Comparison of ENCODE assay signal across 28 mouse cellular contexts in the genomic region with DNA sequence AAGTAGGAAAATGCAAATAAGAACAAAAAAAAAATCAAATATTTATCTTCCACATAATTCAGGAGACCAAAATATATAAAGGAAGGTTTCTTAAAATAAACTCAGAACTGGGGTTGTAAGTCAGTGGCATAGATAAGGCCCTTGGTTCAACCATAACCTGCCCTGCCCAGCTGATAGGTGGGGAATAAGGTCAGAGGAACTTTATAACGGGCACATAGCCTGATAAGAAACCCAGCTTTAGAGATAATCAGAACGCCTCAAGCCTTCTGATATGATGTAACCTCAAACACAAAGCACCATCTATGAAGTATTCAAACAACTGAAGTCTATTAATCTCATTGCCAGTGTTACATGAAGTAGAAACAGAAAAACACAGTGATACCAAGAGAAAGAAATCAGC. TPM values are rescaled to one million over a fixed set of nuclear protein-coding genes. Genes with fewer than 3 reads are reported as not detected.
DNase-seq lines count a peak whose midpoint lies in the region; ATAC-seq lines count a peak whose summit lies in the region.
"Had no signal": no experiment of that assay in that cellular context is flagged by ENCODE, and none has a peak within 500 bp of the region (broad histone marks: within the 10 kb centered on the region; RNA-seq: fewer than 3 reads in every experiment).

No protein-coding gene starts in this region.

- peaks cover 39% of the 10 kb centered on the region for H3K36me3 ChIP-seq in liver, embryonic 11.5 days (ENCODE audit: control insufficient read depth, insufficient read depth, low read length)
- peaks cover 24% of the 10 kb centered on the region for H3K36me3 ChIP-seq in liver, embryonic 16.5 days (ENCODE audit: control insufficient read depth, insufficient read depth)

- intact Hi-C loops in left cerebral cortex, postnatal 4 days (cut with DNase I), result no loop called here

- H3K9ac ChIP-seq in liver, embryonic 11.5 days (ENCODE audit: low read depth, low read length), result no peak overlapping the region
- H3K9ac ChIP-seq in liver, embryonic 16.5 days (ENCODE audit: low read depth, low read length), result no peak overlapping the region
- H3K9ac ChIP-seq: embryonic facial prominence, embryonic 13.5 days; heart, embryonic 15.5 days; limb, embryonic 13.5 days; midbrain, embryonic 12.5 days; neural tube, embryonic 12.5 days had no signal

- peak; percentile 60 for DNase-seq in 416B (ENCODE audit: low read depth)
- peak; percentile 53 for DNase-seq in c-Kit-positive CD71-positive TER-119-negative erythroid progenitor cells, embryonic 14.5 days (ENCODE audit: low read depth)
- no peak for DNase-seq in liver, embryonic 11.5 days (ENCODE audit: low spot score)
- DNase-seq in cerebellum, adult 11-12 months, result no peak
- no peak for DNase-seq in left cerebral cortex, postnatal 4 days
- DNase-seq in urinary bladder, postnatal 4 days (ENCODE audit: low spot score in 2 of 2), result no peak
- DNase-seq: adrenal gland, postnatal 10 days; B cell, adult 2 months; cerebellum, adult 9-10 months; kidney, adult 9 months; kidney, postnatal 10 days; lung, adult 2 months; lung, postnatal 10 days; right cerebral cortex, postnatal 4 days; thymus, postnatal 4 days had no signal

- H3K27ac ChIP-seq in liver, embryonic 11.5 days (ENCODE audit: low read depth, low read length), result no peak overlapping the region
- H3K27ac ChIP-seq in liver, embryonic 16.5 days (ENCODE audit: low read length), result no peak overlapping the region
- H3K27ac ChIP-seq: embryonic facial prominence, embryonic 13.5 days; forebrain, embryonic 10.5 days; heart, embryonic 15.5 days; limb, embryonic 13.5 days; macrophage; midbrain, embryonic 12.5 days; neural tube, embryonic 12.5 days had no signal

- H3K4me3 ChIP-seq in liver, embryonic 11.5 days (ENCODE audit: low read depth, low read length), result no peak overlapping the region
- H3K4me3 ChIP-seq in liver, embryonic 16.5 days (ENCODE audit: low read depth, low read length), result no peak overlapping the region
- H3K4me3 ChIP-seq: embryonic facial prominence, embryonic 13.5 days; forebrain, embryonic 10.5 days; heart, embryonic 15.5 days; limb, embryonic 13.5 days; midbrain, embryonic 12.5 days; myocyte; neural tube, embryonic 12.5 days had no signal

- no peaks in the 10 kb centered on the region for H3K9me3 ChIP-seq in liver, embryonic 11.5 days (ENCODE audit: control insufficient read depth, low read length)
- H3K9me3 ChIP-seq in liver, embryonic 16.5 days (replicated peaks; ENCODE audit: control insufficient read depth, low read length), result no peaks in the 10 kb centered on the region
- H3K9me3 ChIP-seq: embryonic facial prominence, embryonic 13.5 days; forebrain, embryonic 10.5 days; heart, embryonic 15.5 days; limb, embryonic 13.5 days; midbrain, embryonic 12.5 days; neural tube, embryonic 12.5 days had no signal

- WGBS in liver, embryonic 11.5 days, result 29% methylated on average over 2 of the region's 2 CpGs
- whole genome bisulfite sequencing in liver, embryonic 16.5 days (ENCODE audit: insufficient replicate concordance), result 16% methylated on average over 2 of the region's 2 CpGs

- H3K27me3 ChIP-seq in liver, embryonic 11.5 days (replicated peaks; ENCODE audit: control insufficient read depth, insufficient read depth, low read length), result no peaks in the 10 kb centered on the region
- no peaks in the 10 kb centered on the region for H3K27me3 ChIP-seq in liver, embryonic 16.5 days (ENCODE audit: control insufficient read depth, insufficient read depth, low read depth, low read length)
- H3K27me3 ChIP-seq: CH12.LX; embryonic facial prominence, embryonic 13.5 days; heart, embryonic 15.5 days; limb, embryonic 13.5 days; midbrain, embryonic 12.5 days; neural tube, embryonic 12.5 days had no signal

- peaks cover 7% of the 10 kb centered on the region for H3K4me1 ChIP-seq in liver, embryonic 11.5 days (replicated peaks; ENCODE audit: control insufficient read depth, insufficient read depth, low read length)
- H3K4me1 ChIP-seq in liver, embryonic 16.5 days (ENCODE audit: control insufficient read depth, low read depth, low read length), result peaks cover 9% of the 10 kb centered on the region
- H3K4me1 ChIP-seq: embryonic facial prominence, embryonic 13.5 days; forebrain, embryonic 10.5 days; limb, embryonic 13.5 days; midbrain, embryonic 12.5 days; neural tube, embryonic 12.5 days had no signal

- H3K4me2 ChIP-seq in liver, embryonic 11.5 days, result no peak overlapping the region
- no peak overlapping the region for H3K4me2 ChIP-seq in liver, embryonic 16.5 days (ENCODE audit: low read depth, low read length)
- H3K4me2 ChIP-seq: embryonic facial prominence, embryonic 13.5 days; heart, embryonic 15.5 days; limb, embryonic 13.5 days; midbrain, embryonic 12.5 days; neural tube, embryonic 12.5 days had no signal

- peak; percentile 87 for ATAC-seq in liver, embryonic 11.5 days (replicated peaks; ENCODE audit: low FRiP score)
- ATAC-seq in liver, embryonic 16.5 days (ENCODE audit: low read depth), result peak; percentile 87
- no peak for ATAC-seq in frontal cortex, adult (ENCODE audit: low TSS enrichment)
- ATAC-seq: forebrain, embryonic 16.5 days; hindbrain, embryonic 16.5 days had no signal

RNA-seq across cellular contexts. Expression of gene Naa16, which starts 32.5 kb away (rescaled TPM):
- 59.8 and 61.6 TPM in 2 replicates for polyA plus RNA-seq in liver, embryonic 11.5 days (2014; fragmentation: Nextera tagmentation; extraction: Ambion mirVana)
- 21.3 and 25.0 TPM in 2 replicates for polyA plus RNA-seq in liver, embryonic 16.5 days (2015; fragmentation: Nextera tagmentation; extraction: Ambion mirVana)
- total RNA-seq in left cerebral cortex, postnatal 4 days (2021), result 10 to 100 TPM; 12.6 to 13.8 TPM

RNA-seq across cellular contexts. Expression of gene Mtrf1, which starts 39.5 kb away (rescaled TPM):
- 9.1 and 12.2 TPM in 2 replicates for polyA plus RNA-seq in liver, embryonic 11.5 days (2014; fragmentation: Nextera tagmentation; extraction: Ambion mirVana)
- polyA plus RNA-seq in liver, embryonic 16.5 days (2015; fragmentation: Nextera tagmentation; extraction: Ambion mirVana), result 3.5 and 4.3 TPM in 2 replicates
- 1 to 10 TPM; 4.7 to 5.0 TPM for total RNA-seq in left cerebral cortex, postnatal 4 days (2021)

RNA-seq across cellular contexts. Expression of gene Rgcc, which starts 56.6 kb away (rescaled TPM):
- 233 and 245 TPM in 2 replicates for polyA plus RNA-seq in liver, embryonic 11.5 days (2014; fragmentation: Nextera tagmentation; extraction: Ambion mirVana)
- 237 and 262 TPM in 2 replicates for polyA plus RNA-seq in liver, embryonic 16.5 days (2015; fragmentation: Nextera tagmentation; extraction: Ambion mirVana)
- 10 to 100 TPM; 21.4 to 21.8 TPM for total RNA-seq in left cerebral cortex, postnatal 4 days (2021)

Comparison
In these comparisons a context has a peak if more than half of its experiments do, and no peak if none do; other contexts are left out.
1. DNase-seq: peak in 416B (single experiment) and c-Kit-positive CD71-positive TER-119-negative erythroid progenitor cells, embryonic 14.5 days (single experiment); none in liver, embryonic 11.5 days (single experiment), cerebellum, adult 11-12 months (single experiment), left cerebral cortex, postnatal 4 days (single experiment) and urinary bladder, postnatal 4 days (0 of 2).